Mouse (Mus musculus) lung, postnatal 10 days (tissue): ENCODE data around the gene Tbc1d17.
"Not testable (repeated sequence)": the region's sequence is repeated elsewhere in the genome, so short reads cannot be mapped to it uniquely, and the experiment has no call there.

ENCODE experiments used
- DNase-seq: peaks from one replicate; pipeline ENCODE4 v3.0.0; 2021

The Tbc1d17 gene

GRCm38 (mm10) chr7:44848561-44849415, at the start of gene Tbc1d17, which contains the start of gene Akt1s1:
Gene Tbc1d17, minus strand, starts transcription at chr7:44849079.
Gene Akt1s1, plus strand, starts transcription at chr7:44848991.
- DNase-seq, result peak; percentile 100

- DNase-seq, result peak; percentile 51
These were observed 49.7 kb upstream of the Tbc1d17 start for GRCm38 (mm10) chr7:44898607-44899006.

DNA sequence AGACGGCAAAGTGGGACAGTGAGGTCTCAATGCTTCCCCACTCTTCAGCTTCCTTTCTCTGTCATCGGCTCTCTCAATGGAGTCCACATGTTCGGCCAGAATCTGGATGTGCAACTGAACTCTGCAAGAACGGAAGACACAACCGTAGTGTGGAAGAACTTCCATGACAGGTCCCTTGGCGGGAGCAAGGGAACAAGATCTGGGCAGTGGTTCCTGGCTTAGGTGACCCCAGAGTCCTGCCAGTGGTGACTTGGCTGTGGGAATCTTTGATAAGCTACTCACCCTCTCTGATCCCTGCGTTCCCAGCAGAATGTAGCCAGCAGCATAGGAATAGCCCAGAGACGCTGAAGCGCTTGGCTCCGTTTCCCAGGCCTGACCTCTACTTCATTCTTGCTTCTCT, 47.6 kb upstream of the Tbc1d17 start:
- no peak for DNase-seq

GRCm38 (mm10) chr7:44895593-44896434, 46.9 kb upstream of the Tbc1d17 start, which contains the start of gene Fuz:
Gene Fuz, plus strand, starts transcription at chr7:44896079.
- DNase-seq, result peak; percentile 96

DNA sequence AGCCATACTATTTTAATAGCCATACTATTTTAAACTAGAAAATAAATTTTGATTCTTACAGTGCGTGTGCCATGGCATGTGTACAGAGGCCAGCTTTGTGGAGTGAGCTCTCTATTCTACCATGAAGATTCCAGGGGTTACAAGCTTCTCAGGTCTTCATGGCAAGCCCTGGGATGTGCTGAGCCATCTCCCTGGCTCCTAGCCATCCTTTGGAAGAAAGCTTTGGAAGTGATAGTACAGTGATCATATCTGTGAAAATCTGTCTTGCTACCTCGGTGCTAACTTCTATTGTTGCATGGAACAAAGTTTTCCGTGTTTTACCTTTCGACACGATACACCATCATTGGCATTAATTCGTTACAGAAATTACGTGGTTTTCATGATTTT, 46.3 kb upstream of the Tbc1d17 start:
- no peak for DNase-seq

DNA sequence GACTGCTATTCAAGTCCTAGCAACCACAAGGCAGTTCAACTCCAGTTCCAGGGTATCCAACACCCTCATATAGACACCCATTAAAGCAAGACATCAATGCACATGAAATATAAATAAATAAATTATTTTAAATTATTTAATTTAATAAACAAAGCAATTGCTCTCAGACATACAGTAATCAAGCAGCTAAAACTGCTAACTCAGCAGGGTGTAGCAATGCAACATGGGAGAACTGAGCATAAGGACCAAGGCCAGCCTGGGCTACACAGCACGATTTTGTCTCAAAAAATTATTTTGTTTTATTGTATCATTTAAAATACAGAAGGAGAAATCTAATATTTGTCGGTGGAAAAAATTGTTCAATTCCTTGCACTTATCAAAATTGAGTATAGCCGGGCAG, 45.3 kb upstream of the Tbc1d17 start:
- DNase-seq, result no peak

DNA sequence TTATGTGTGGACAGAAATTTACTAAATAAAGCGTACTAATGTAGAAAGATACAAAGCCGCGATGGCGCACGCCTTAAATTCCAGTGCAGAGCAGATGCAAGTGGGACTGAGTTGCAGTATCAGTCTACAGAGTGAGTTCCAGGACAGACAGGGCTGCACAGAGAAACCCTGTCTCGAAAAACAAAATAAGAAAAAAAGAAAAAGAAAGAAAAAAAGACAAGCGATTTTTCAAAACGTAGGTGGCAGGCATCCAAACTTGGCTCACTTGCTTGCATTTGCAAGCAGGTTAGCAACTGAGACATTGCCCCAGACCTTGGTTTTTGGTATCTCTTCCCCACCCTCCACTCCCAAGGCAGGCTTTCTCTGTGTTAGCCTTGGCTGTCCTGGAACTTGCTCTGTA, 44.3 kb upstream of the Tbc1d17 start:
- no peak for DNase-seq

DNA sequence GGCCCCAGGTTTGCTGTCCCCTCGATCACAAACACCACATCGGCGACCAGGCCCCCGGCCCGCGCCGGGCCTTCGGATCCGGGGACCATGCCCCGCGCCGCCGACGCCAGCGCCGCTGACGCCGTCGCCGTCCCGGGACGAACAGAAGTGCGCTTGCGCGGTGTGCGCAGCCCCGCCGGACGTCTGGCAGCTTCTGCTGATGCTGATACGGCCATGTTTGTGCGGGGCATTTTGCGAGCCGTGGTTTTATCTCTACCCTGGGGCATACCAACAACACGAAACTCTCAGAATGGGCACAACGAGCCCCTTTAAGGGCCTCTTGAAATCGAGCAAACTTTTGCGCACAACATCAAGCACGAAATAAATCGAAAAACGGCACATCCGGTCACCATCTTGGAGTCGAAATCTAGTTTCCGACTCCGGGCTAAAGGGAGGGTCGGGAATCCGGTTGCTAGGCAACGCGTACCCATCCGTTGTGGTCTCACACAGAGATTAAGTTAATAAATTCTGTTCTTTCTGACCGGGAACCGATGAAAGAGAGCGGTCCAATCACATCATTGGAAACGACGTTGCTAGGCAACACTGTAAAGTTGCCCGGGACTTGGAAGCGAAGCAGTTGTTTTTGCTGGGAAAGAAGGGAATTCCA, 43.5 kb upstream of the Tbc1d17 start, which contains the start of gene Med25:
Med25 (minus strand) TSS at position 437 of the 646 bp plus-strand sequence.
- DNase-seq, result peak; percentile 95

DNA sequence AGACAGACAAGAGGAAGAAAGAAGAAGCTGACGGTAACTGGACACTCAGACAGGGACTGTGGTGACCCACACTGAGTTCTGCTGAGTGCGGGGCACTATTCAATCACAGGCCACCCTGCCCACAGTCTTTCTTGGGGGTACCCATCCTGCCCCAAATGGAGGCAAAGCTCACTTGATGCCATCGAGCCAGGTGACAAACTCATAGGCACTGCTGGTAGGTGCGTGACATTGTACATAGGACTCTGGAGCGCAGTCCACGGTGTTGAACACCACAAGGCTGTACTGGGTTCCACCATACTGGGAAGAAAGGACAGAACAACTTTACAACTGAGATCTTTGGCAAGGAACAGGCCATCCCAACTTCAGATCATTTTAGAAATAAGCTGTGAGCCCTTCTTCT, 42.7 kb upstream of the Tbc1d17 start:
- no peak for DNase-seq

GRCm38 (mm10) chr7:44890737-44891136, 41.9 kb upstream of the Tbc1d17 start:
- DNase-seq, result no peak

GRCm38 (mm10) chr7:44890180-44890579, 41.3 kb upstream of the Tbc1d17 start:
- no peak for DNase-seq

- DNase-seq, result no peak
These were observed 39.6 kb upstream of the Tbc1d17 start for GRCm38 (mm10) chr7:44888256-44889105.

DNA sequence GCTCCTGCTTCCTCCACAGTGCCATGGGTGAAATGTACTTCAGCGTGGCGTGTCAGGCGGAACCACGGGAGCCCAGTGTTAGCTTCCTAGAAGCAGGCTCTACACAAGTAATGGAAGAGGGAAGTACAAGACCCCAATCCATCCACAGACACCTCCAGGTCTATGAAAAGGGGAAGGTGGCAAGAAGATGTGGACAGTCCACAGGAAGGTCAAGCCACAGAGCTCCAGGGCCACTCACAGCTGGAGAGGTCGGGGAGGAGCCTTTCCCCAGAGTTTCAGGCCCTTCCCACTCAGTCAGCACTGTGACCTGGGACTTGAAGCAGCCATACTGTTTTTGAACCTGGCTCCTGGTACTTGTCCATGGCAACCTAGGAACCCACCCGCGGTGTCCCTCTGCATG, 38.1 kb upstream of the Tbc1d17 start:
- DNase-seq, result no peak

GRCm38 (mm10) chr7:44884637-44885036, 35.8 kb upstream of the Tbc1d17 start:
- no peak for DNase-seq

DNA sequence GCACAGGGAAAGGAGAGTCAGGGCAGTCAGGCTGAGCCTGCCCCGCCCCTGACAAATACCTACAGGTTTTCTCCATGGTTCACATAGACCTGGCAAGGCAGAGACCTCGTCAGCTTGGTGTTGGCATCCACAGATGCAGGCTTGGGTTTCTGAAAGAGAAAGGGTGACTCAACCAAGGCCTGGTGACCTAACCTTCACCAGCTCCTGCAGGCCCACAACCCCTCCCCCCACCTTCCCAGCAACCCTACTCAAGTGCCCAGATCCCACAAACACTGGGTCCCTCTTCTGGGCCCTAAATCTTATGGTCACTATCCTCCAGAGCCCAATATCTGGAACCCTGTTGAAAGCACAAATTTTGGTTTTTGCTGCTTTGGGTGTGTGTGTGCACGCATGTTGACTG, 34.2 kb upstream of the Tbc1d17 start:
- DNase-seq, result no peak

GRCm38 (mm10) chr7:44877833-44878232, 29.0 kb upstream of the Tbc1d17 start:
- DNase-seq, result no peak

GRCm38 (mm10) chr7:44871774-44872173, 22.9 kb upstream of the Tbc1d17 start:
- not testable (repeated sequence) for DNase-seq

DNA sequence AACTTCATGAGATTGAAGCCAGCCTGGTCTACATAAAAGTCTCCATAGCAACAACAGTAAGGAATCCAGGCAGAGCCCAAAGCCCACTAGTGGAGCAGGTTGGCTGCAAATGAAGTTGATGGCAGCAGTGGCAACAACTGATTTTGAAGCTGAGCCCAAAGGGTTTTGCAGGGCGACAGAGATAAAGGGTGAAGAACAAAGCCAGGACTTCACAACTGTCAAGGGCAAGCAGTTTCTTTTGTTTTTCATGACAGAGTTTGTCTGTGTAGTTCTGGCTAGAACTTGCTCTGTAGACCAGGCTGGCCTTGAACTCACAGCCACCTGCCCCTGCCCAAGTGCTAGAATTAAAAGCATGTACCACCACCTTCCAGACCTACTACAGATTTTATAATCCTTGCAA, 22.3 kb upstream of the Tbc1d17 start:
- no peak for DNase-seq

GRCm38 (mm10) chr7:44870614-44871013, 21.7 kb upstream of the Tbc1d17 start:
- DNase-seq, result no peak

DNA sequence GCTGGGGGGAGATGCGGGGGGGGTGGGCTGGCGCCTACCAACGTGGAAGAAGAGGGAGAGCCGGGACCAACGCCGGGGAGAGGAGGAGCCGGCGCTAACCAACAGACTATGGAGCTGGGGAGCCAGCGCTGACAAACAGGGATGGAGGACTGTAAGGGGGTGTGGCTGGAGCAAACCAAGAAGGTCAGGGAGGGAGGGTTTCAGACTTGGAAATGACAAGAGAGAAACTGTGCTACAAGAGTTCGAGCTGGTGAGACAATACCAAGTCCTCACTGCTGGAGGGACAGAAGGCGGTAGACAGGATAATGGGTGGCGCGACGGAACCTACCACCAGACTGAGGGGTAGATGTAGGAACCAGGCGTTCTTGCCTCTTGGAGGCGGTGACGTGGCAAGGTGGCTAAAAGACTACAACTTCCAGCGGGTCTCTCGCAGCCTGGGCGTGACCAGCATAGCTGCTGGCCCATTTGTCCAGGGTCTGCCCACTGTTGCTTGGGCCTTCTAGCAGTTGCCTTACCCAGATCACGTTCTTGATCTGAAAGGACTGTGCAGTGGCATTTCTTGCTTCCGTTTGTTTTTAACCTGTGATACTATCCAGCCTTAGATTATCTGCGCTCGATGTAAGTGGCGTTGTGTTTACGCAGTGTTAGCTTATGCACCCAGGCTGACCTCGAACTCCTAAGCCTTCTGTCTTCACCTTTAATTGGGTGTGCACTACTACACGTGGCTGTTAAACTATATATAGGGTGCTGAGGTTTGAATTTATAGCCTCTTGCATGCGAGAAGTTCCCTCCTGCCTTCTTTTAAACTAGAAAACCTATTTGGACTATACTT, 21.0 kb upstream of the Tbc1d17 start, which contains the start of gene Ptov1:
Ptov1 (minus strand) TSS at position 92 of the 832 bp plus-strand sequence.
- DNase-seq, result peak; percentile 96
